In the genomic region with DNA sequence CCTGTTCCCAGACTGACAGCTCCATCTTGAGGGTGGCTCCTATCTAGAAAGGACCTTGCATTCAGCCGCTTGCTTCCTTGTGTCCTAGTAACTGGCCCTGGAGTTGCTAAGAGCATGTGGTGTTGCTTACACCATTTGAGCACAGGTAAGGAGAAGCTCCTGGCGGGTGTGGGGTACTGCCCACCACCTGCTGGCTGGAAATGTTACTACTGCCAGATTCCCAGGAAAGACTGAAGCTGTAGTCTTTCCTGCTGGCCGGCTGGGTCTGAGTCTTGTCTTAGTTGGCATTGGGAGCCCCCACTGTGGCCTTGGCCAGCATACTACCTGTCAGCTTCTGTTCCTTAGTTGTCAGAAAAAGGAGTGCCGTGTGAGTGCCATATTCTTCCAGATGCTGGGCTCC, we compare ENCODE assay signal across 10 mouse cellular contexts. TPM values are rescaled to one million over a fixed set of nuclear protein-coding genes. Genes with fewer than 3 reads are reported as not detected.
A peak's percentile ranks its signal among the peaks of the same experiment; 100 is the strongest.
DNase-seq lines count a peak whose midpoint lies in the region; ATAC-seq and TF ChIP-seq lines count a peak whose summit lies in the region.
"Had no signal": no experiment of that assay in that cellular context is flagged by ENCODE, and none has a peak within 500 bp of the region (broad histone marks: within the 10 kb centered on the region; RNA-seq: fewer than 3 reads in every experiment).

No protein-coding gene starts in this region.

- peaks cover 6% of the 10 kb centered on the region; the same call in 1 of the 2 replicates for H3K4me1 ChIP-seq in hindbrain, embryonic 16.5 days (ENCODE audit: control insufficient read depth, insufficient read depth, low read depth, low read length)
- H3K4me1 ChIP-seq in hindbrain, embryonic 12.5 days: peaks cover 13% of the 10 kb centered on the region
- no peaks in the 10 kb centered on the region for H3K4me1 ChIP-seq in stomach, postnatal 0 days (replicated peaks; ENCODE audit: control insufficient read depth, insufficient read depth)

- peaks cover 4% of the 10 kb centered on the region; the same call in 1 of the 2 replicates for H3K27me3 ChIP-seq in hindbrain, embryonic 16.5 days (replicated peaks; ENCODE audit: control insufficient read depth, insufficient read depth, low read length)
- H3K27me3 ChIP-seq in hindbrain, embryonic 12.5 days: peaks cover 45% of the 10 kb centered on the region
- no peaks in the 10 kb centered on the region for H3K27me3 ChIP-seq in stomach, postnatal 0 days (ENCODE audit: control insufficient read depth, insufficient read depth, low read length)

- H3K27ac ChIP-seq in hindbrain, embryonic 16.5 days (ENCODE audit: low read depth, low read length): no peak overlapping the region
- no peak overlapping the region for H3K27ac ChIP-seq in hindbrain, embryonic 12.5 days
- no peak overlapping the region for H3K27ac ChIP-seq in stomach, postnatal 0 days (replicated peaks)
- H3K27ac ChIP-seq: macrophage had no signal

- no peak for ATAC-seq in hindbrain, embryonic 16.5 days
- no peak for ATAC-seq in hindbrain, embryonic 12.5 days (ENCODE audit: low FRiP score)
- peak; percentile 26; the same call in 1 of the 2 replicates for ATAC-seq in stomach, postnatal 0 days (ENCODE audit: low FRiP score, low TSS enrichment)

- H3K9me3 ChIP-seq in hindbrain, embryonic 16.5 days (ENCODE audit: control insufficient read depth, low read length): no peaks in the 10 kb centered on the region
- H3K9me3 ChIP-seq in hindbrain, embryonic 12.5 days (replicated peaks): no peaks in the 10 kb centered on the region
- no peaks in the 10 kb centered on the region for H3K9me3 ChIP-seq in stomach, postnatal 0 days (ENCODE audit: control insufficient read depth, low read length)

- TF ChIP-seq CTCF in stomach, postnatal 0 days (IDR thresholded peaks at IDR 0.05; ENCODE audit: low read depth): peak; percentile 72

- peak overlapping the region; percentile 26 for H3K4me2 ChIP-seq in hindbrain, embryonic 16.5 days (ENCODE audit: low read length)
- no peak overlapping the region for H3K4me2 ChIP-seq in hindbrain, embryonic 12.5 days (replicated peaks)
- H3K4me2 ChIP-seq in stomach, postnatal 0 days (replicated peaks; ENCODE audit: low read depth): no peak overlapping the region

- 53% methylated on average over 4 of the region's 4 CpGs for WGBS in hindbrain, embryonic 16.5 days
- WGBS in hindbrain, embryonic 12.5 days: 55% methylated on average over 4 of the region's 4 CpGs
- WGBS in stomach, postnatal 0 days: 55% methylated on average over 4 of the region's 4 CpGs

- no peak for TF ChIP-seq EP300 in stomach, postnatal 0 days (optimal IDR thresholded peaks at IDR 0.05)

- peak; percentile 2 for DNase-seq in thymus, postnatal 4 days
- no peak for DNase-seq in thymus, postnatal 14 days
- DNase-seq in kidney, postnatal 25 days: peak; percentile 40 to 54
- peak; percentile 59 for DNase-seq in stomach, postnatal 0 days (ENCODE audit: low spot score)
- no peak for DNase-seq in gastrocnemius, postnatal 25 days
- DNase-seq in left cerebral cortex, adult 11 months (ENCODE audit: low spot score): no peak

- no peak overlapping the region for H3K9ac ChIP-seq in hindbrain, embryonic 16.5 days (ENCODE audit: low read depth, low read length)
- H3K9ac ChIP-seq in hindbrain, embryonic 12.5 days: no peak overlapping the region
- no peak overlapping the region for H3K9ac ChIP-seq in stomach, postnatal 0 days (ENCODE audit: low read length)

- no peak overlapping the region for H3K4me3 ChIP-seq in hindbrain, embryonic 16.5 days (ENCODE audit: low read length)
- no peak overlapping the region for H3K4me3 ChIP-seq in hindbrain, embryonic 12.5 days
- H3K4me3 ChIP-seq in stomach, postnatal 0 days (ENCODE audit: low read depth, low read length): no peak overlapping the region

- H3K36me3 ChIP-seq in hindbrain, embryonic 16.5 days (ENCODE audit: control insufficient read depth, insufficient read depth, low read length): no peaks in the 10 kb centered on the region
- no peaks in the 10 kb centered on the region for H3K36me3 ChIP-seq in hindbrain, embryonic 12.5 days
- no peaks in the 10 kb centered on the region for H3K36me3 ChIP-seq in stomach, postnatal 0 days (ENCODE audit: control insufficient read depth, insufficient read depth, low read length)
- H3K36me3 ChIP-seq: G1E had no signal

RNA-seq across cellular contexts. Expression of a gene that starts 2.6 kb away (rescaled TPM):
- polyA plus RNA-seq in hindbrain, embryonic 16.5 days (2015; fragmentation: Nextera tagmentation; extraction: Ambion mirVana): 12.1 and 12.7 TPM in 2 replicates
- 15.2 and 16.2 TPM in 2 replicates for polyA plus RNA-seq in hindbrain, embryonic 12.5 days (2016; fragmentation: Nextera tagmentation; extraction: Ambion mirVana)
- polyA plus RNA-seq in stomach, postnatal 0 days (2015; fragmentation: Nextera tagmentation; extraction: Ambion mirVana): 1.4 and 1.5 TPM in 2 replicates
- total RNA-seq in gastrocnemius, postnatal 25 days (2021): 1 to 10 TPM; 4.6 to 8.0 TPM
- polyA plus RNA-seq: G1E had no signal

Comparison
In these comparisons a context has a peak if more than half of its experiments do, and no peak if none do; other contexts are left out.
1. DNase-seq: peak in thymus, postnatal 4 days (single experiment), kidney, postnatal 25 days (2 of 2) and stomach, postnatal 0 days (single experiment); none in thymus, postnatal 14 days (single experiment), gastrocnemius, postnatal 25 days (single experiment) and left cerebral cortex, adult 11 months (single experiment).